ENCODE assay signal across 8 mouse cellular contexts in the genomic region with DNA sequence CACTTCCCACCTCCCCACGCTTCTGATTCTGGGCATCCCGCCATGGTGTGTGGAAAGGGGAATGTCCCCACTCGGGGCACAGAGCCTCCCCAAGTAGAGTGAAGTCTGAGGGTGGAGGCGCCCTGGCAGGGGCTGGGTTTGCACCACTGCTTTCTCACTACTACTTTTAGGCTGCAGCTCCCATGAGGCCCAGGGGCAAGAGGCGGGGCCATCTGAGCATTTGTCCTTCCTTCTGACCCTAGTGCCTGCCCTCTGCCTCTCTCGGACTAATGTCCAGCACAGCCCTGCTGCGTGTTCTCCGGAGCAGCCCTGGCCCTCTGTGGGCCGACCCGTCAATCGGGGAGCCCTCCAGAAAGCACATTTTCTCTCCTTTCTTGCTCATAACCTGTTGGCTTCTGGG. TPM values are rescaled to one million over a fixed set of nuclear protein-coding genes. Genes with fewer than 3 reads are reported as not detected.
DNase-seq lines count a peak whose midpoint lies in the region; ATAC-seq and TF ChIP-seq lines count a peak whose summit lies in the region.

No protein-coding gene starts in this region.

- H3K9me3 ChIP-seq in hindbrain, embryonic 13.5 days = no peaks in the 10 kb centered on the region
- H3K9me3 ChIP-seq in hindbrain, embryonic 11.5 days (ENCODE audit: control insufficient read depth, low read length) = no peaks in the 10 kb centered on the region
- H3K9me3 ChIP-seq in heart, embryonic 13.5 days = no peaks in the 10 kb centered on the region
- H3K9me3 ChIP-seq in limb, embryonic 13.5 days = no peaks in the 10 kb centered on the region
- no peaks in the 10 kb centered on the region for H3K9me3 ChIP-seq in stomach, postnatal 0 days (ENCODE audit: control insufficient read depth, low read length)

- no peak overlapping the region for H3K27ac ChIP-seq in hindbrain, embryonic 13.5 days
- H3K27ac ChIP-seq in hindbrain, embryonic 11.5 days (ENCODE audit: low read depth, low read length) = no peak overlapping the region
- no peak overlapping the region for H3K27ac ChIP-seq in heart, embryonic 13.5 days (replicated peaks)
- no peak overlapping the region for H3K27ac ChIP-seq in limb, embryonic 13.5 days
- H3K27ac ChIP-seq in stomach, postnatal 0 days (replicated peaks) = no peak overlapping the region

- 0 out of 2 replicates have a peak overlapping the region, but pooled peaks have one; percentile 27 for H3K4me2 ChIP-seq in hindbrain, embryonic 13.5 days
- no peak overlapping the region for H3K4me2 ChIP-seq in hindbrain, embryonic 11.5 days (replicated peaks; ENCODE audit: low read depth, low read length)
- H3K4me2 ChIP-seq in heart, embryonic 13.5 days = peak overlapping the region; percentile 60
- H3K4me2 ChIP-seq in limb, embryonic 13.5 days (replicated peaks) = peak overlapping the region; percentile 45; the same call in 1 of the 2 replicates
- no peak overlapping the region for H3K4me2 ChIP-seq in stomach, postnatal 0 days (replicated peaks; ENCODE audit: low read depth)

- H3K27me3 ChIP-seq in hindbrain, embryonic 13.5 days = peaks cover 46% of the 10 kb centered on the region
- peaks cover 5% of the 10 kb centered on the region; the same call in 1 of the 2 replicates for H3K27me3 ChIP-seq in hindbrain, embryonic 11.5 days (ENCODE audit: control insufficient read depth, insufficient read depth, low read length)
- H3K27me3 ChIP-seq in heart, embryonic 13.5 days (replicated peaks) = peaks cover 99% of the 10 kb centered on the region
- peaks cover 58% of the 10 kb centered on the region for H3K27me3 ChIP-seq in limb, embryonic 13.5 days
- peaks cover 4% of the 10 kb centered on the region; the same call in 1 of the 2 replicates for H3K27me3 ChIP-seq in stomach, postnatal 0 days (ENCODE audit: control insufficient read depth, insufficient read depth, low read length)

- no peak for TF ChIP-seq CTCF in stomach, postnatal 0 days (IDR thresholded peaks at IDR 0.05; ENCODE audit: low read depth)

- ATAC-seq in hindbrain, embryonic 13.5 days (ENCODE audit: low FRiP score) = no peak
- ATAC-seq in hindbrain, embryonic 11.5 days (ENCODE audit: low FRiP score) = no peak
- ATAC-seq in activated CD4-positive, CD25-positive, alpha-beta regulatory T cell, adult 4 months = peak; percentile 48
- no peak for ATAC-seq in heart, embryonic 13.5 days (ENCODE audit: extremely low read depth, insufficient number of reproducible peaks, low FRiP score, low TSS enrichment)
- no peak for ATAC-seq in limb, embryonic 13.5 days (ENCODE audit: low FRiP score, low read depth)
- no peak for ATAC-seq in stomach, postnatal 0 days (ENCODE audit: low FRiP score, low TSS enrichment)
- no peak for ATAC-seq in erythroid progenitor cell, adult 5-6 weeks (replicated peaks; ENCODE audit: low FRiP score, poor library complexity, severe bottlenecking)

- no peak for DNase-seq in hindbrain, embryonic 11.5 days (ENCODE audit: low spot score)
- peak; percentile 26 for DNase-seq in stomach, postnatal 0 days (ENCODE audit: low spot score)
- DNase-seq in left cerebral cortex, adult 11 months (ENCODE audit: low spot score) = no peak

- no peak for TF ChIP-seq EP300 in stomach, postnatal 0 days (optimal IDR thresholded peaks at IDR 0.05)

- no peak overlapping the region for H3K4me3 ChIP-seq in hindbrain, embryonic 13.5 days
- H3K4me3 ChIP-seq in hindbrain, embryonic 11.5 days (ENCODE audit: low read depth, low read length) = no peak overlapping the region
- H3K4me3 ChIP-seq in heart, embryonic 13.5 days = peak overlapping the region; percentile 31
- H3K4me3 ChIP-seq in limb, embryonic 13.5 days = no peak overlapping the region
- H3K4me3 ChIP-seq in stomach, postnatal 0 days (ENCODE audit: low read depth, low read length) = no peak overlapping the region

- H3K4me1 ChIP-seq in hindbrain, embryonic 13.5 days (replicated peaks) = peaks cover 52% of the 10 kb centered on the region
- H3K4me1 ChIP-seq in hindbrain, embryonic 11.5 days (replicated peaks; ENCODE audit: control insufficient read depth, insufficient read depth, low read length) = peaks cover 24% of the 10 kb centered on the region
- peaks cover 32% of the 10 kb centered on the region for H3K4me1 ChIP-seq in heart, embryonic 13.5 days
- H3K4me1 ChIP-seq in limb, embryonic 13.5 days = peaks cover 40% of the 10 kb centered on the region
- no peaks in the 10 kb centered on the region for H3K4me1 ChIP-seq in stomach, postnatal 0 days (replicated peaks; ENCODE audit: control insufficient read depth, insufficient read depth)

- peaks cover 11% of the 10 kb centered on the region for H3K36me3 ChIP-seq in hindbrain, embryonic 13.5 days
- H3K36me3 ChIP-seq in hindbrain, embryonic 11.5 days (ENCODE audit: control insufficient read depth, insufficient read depth, low read length) = no peaks in the 10 kb centered on the region
- no peaks in the 10 kb centered on the region for H3K36me3 ChIP-seq in heart, embryonic 13.5 days
- no peaks in the 10 kb centered on the region for H3K36me3 ChIP-seq in limb, embryonic 13.5 days
- H3K36me3 ChIP-seq in stomach, postnatal 0 days (ENCODE audit: control insufficient read depth, insufficient read depth, low read length) = no peaks in the 10 kb centered on the region

- H3K9ac ChIP-seq in hindbrain, embryonic 13.5 days = 0 out of 2 replicates have a peak overlapping the region, but pooled peaks have one; percentile 51
- no peak overlapping the region for H3K9ac ChIP-seq in hindbrain, embryonic 11.5 days (ENCODE audit: low read depth, low read length)
- H3K9ac ChIP-seq in heart, embryonic 13.5 days = peak overlapping the region; percentile 29
- H3K9ac ChIP-seq in limb, embryonic 13.5 days = no peak overlapping the region
- no peak overlapping the region for H3K9ac ChIP-seq in stomach, postnatal 0 days (ENCODE audit: low read length)

- 46% methylated on average over 11 of the region's 11 CpGs for WGBS in hindbrain, embryonic 13.5 days
- WGBS in hindbrain, embryonic 11.5 days = 52% methylated on average over 11 of the region's 11 CpGs
- 39% methylated on average over 11 of the region's 11 CpGs for WGBS in heart, embryonic 13.5 days
- 46% methylated on average over 11 of the region's 11 CpGs for WGBS in limb, embryonic 13.5 days
- 57% methylated on average over 11 of the region's 11 CpGs for WGBS in stomach, postnatal 0 days

RNA-seq across cellular contexts. Expression of gene Rap1gap, which starts 59.7 kb away (rescaled TPM):
- 39.2 and 39.9 TPM in 2 replicates for polyA plus RNA-seq in hindbrain, embryonic 13.5 days (2015; fragmentation: Nextera tagmentation; extraction: Ambion mirVana)
- polyA plus RNA-seq in hindbrain, embryonic 11.5 days (2014; fragmentation: Nextera tagmentation; extraction: Ambion mirVana) = 8.5 and 9.1 TPM in 2 replicates
- polyA plus RNA-seq in activated CD4-positive, CD25-positive, alpha-beta regulatory T cell, adult 4 months (2017; shearing (Covaris generic)) = under 1 TPM in 1 of 2 experiments, not detected in 1; 0.53 TPM
- polyA plus RNA-seq in heart, embryonic 13.5 days (2015; fragmentation: Nextera tagmentation; extraction: Ambion mirVana) = 5.1 and 6.1 TPM in 2 replicates
- polyA plus RNA-seq in limb, embryonic 13.5 days (2015; fragmentation: Nextera tagmentation; extraction: Ambion mirVana) = 10.7 and 11.4 TPM in 2 replicates
- 70.1 and 73.0 TPM in 2 replicates for polyA plus RNA-seq in stomach, postnatal 0 days (2015; fragmentation: Nextera tagmentation; extraction: Ambion mirVana)
- total RNA-seq in erythroid progenitor cell, adult 5-6 weeks (2015; ENCODE audit: low replicate concordance) = not detected in 2 replicates
- not detected in 2 replicates for total RNA-seq in erythroid progenitor cell, adult 5-6 weeks (2017; ENCODE audit: low replicate concordance)

Comparison
In these comparisons a context has a peak if more than half of its experiments do, and no peak if none do; other contexts are left out.
1. H3K4me2 ChIP-seq: peak in hindbrain, embryonic 13.5 days (single experiment), heart, embryonic 13.5 days (single experiment) and limb, embryonic 13.5 days (single experiment); none in hindbrain, embryonic 11.5 days (single experiment) and stomach, postnatal 0 days (single experiment).
2. H3K9ac ChIP-seq: peak in hindbrain, embryonic 13.5 days (single experiment) and heart, embryonic 13.5 days (single experiment); none in hindbrain, embryonic 11.5 days (single experiment), limb, embryonic 13.5 days (single experiment) and stomach, postnatal 0 days (single experiment).